Mouse (Mus musculus): Measurements from ENCODE around the gene Hsf2bp. TPM values are rescaled to one million over a fixed set of nuclear protein-coding genes. Genes with fewer than 3 reads are reported as not detected.

The Hsf2bp gene
- polyA plus RNA-seq, 1 experiment from 2014 or later = 0.64 TPM

GRCm38 (mm10) chr17:32048351-32048750 is 12.2 kb upstream of the Hsf2bp start:
- no peak for ATAC-seq (replicated peaks; ENCODE audit: low FRiP score)
- Histone ChIP-seq H3K9ac (ENCODE audit: low read depth, low read length) (no peak overlapping the region), H3K4me3 (ENCODE audit: low read depth, low read length) (no peak overlapping the region), H3K9me3 (ENCODE audit: control insufficient read depth, low read length) (no peaks in the 10 kb centered on the region), H3K36me3 (ENCODE audit: control insufficient read depth, insufficient read depth, low read length) (peaks cover 44% of the 10 kb centered on the region), H3K27me3 (replicated peaks; ENCODE audit: control insufficient read depth, insufficient read depth, low read length) (no peaks in the 10 kb centered on the region), H3K27ac (ENCODE audit: low read depth, low read length) (no peak overlapping the region), H3K4me2 (no peak overlapping the region), H3K4me1 (replicated peaks; ENCODE audit: control insufficient read depth, insufficient read depth, low read length) (no peaks in the 10 kb centered on the region)
- no peak for DNase-seq (ENCODE audit: low spot score)
- WGBS = 87% methylated on average over 5 of the region's 5 CpGs

GRCm38 (mm10) chr17:32046541-32046940 is 10.4 kb upstream of the Hsf2bp start:
- no peaks in the 10 kb centered on the region for H3K27me3 ChIP-seq (replicated peaks; ENCODE audit: control insufficient read depth, insufficient read depth, low read length)
- 91% methylated on average over 5 of the region's 5 CpGs for whole genome bisulfite sequencing
- H3K4me3 ChIP-seq (ENCODE audit: low read depth, low read length) = no peak overlapping the region
- peaks cover 33% of the 10 kb centered on the region for H3K36me3 ChIP-seq (ENCODE audit: control insufficient read depth, insufficient read depth, low read length)
- no peak overlapping the region for H3K4me2 ChIP-seq
- DNase-seq (ENCODE audit: low spot score) (no peak), ATAC-seq (replicated peaks; ENCODE audit: low FRiP score) (no peak)
- H3K9ac ChIP-seq (ENCODE audit: low read depth, low read length) = no peak overlapping the region
- H3K4me1 ChIP-seq (replicated peaks; ENCODE audit: control insufficient read depth, insufficient read depth, low read length) = no peaks in the 10 kb centered on the region
- H3K9me3 ChIP-seq (ENCODE audit: control insufficient read depth, low read length) = no peaks in the 10 kb centered on the region
- H3K27ac ChIP-seq (ENCODE audit: low read depth, low read length) = no peak overlapping the region

- Histone ChIP-seq H3K9ac (ENCODE audit: low read depth, low read length) (no peak overlapping the region), H3K9me3 (ENCODE audit: control insufficient read depth, low read length) (no peaks in the 10 kb centered on the region), H3K4me2 (no peak overlapping the region), H3K4me3 (ENCODE audit: low read depth, low read length) (no peak overlapping the region), H3K36me3 (ENCODE audit: control insufficient read depth, insufficient read depth, low read length) (no peaks in the 10 kb centered on the region), H3K27me3 (replicated peaks; ENCODE audit: control insufficient read depth, insufficient read depth, low read length) (no peaks in the 10 kb centered on the region), H3K27ac (ENCODE audit: low read depth, low read length) (no peak overlapping the region), H3K4me1 (replicated peaks; ENCODE audit: control insufficient read depth, insufficient read depth, low read length) (peaks cover 17% of the 10 kb centered on the region)
- ATAC-seq (replicated peaks; ENCODE audit: low FRiP score) (no peak), DNase-seq (ENCODE audit: low spot score) (no peak)
- 72% methylated on average over 10 of the region's 10 CpGs for WGBS
Measured at GRCm38 (mm10) chr17:32040263-32040662, 4.1 kb upstream of the Hsf2bp start.

GRCm38 (mm10) chr17:32036509-32037438 is 625 bp upstream of the Hsf2bp start:
- H3K4me3 ChIP-seq (ENCODE audit: low read depth, low read length) = peak overlapping the region; percentile 93
- peak; percentile 51 for DNase-seq (ENCODE audit: low spot score)
- H3K27ac ChIP-seq (ENCODE audit: low read depth, low read length) = peak overlapping the region; percentile 70
- peaks cover 17% of the 10 kb centered on the region for H3K4me1 ChIP-seq (replicated peaks; ENCODE audit: control insufficient read depth, insufficient read depth, low read length)
- H3K4me2 ChIP-seq = peak overlapping the region; percentile 90
- WGBS = under 1% methylated on average over 46 of the region's 46 CpGs
- H3K9me3 ChIP-seq (ENCODE audit: control insufficient read depth, low read length) = no peaks in the 10 kb centered on the region
- H3K9ac ChIP-seq (ENCODE audit: low read depth, low read length) = peak overlapping the region; percentile 88
- no peaks in the 10 kb centered on the region for H3K27me3 ChIP-seq (replicated peaks; ENCODE audit: control insufficient read depth, insufficient read depth, low read length)
- H3K36me3 ChIP-seq (ENCODE audit: control insufficient read depth, insufficient read depth, low read length) = no peaks in the 10 kb centered on the region
- ATAC-seq (replicated peaks; ENCODE audit: low FRiP score) = peak; percentile 63

- no peaks in the 10 kb centered on the region for H3K9me3 ChIP-seq (ENCODE audit: control insufficient read depth, low read length)
- ATAC-seq (replicated peaks; ENCODE audit: low FRiP score) (no peak), DNase-seq (ENCODE audit: low spot score) (no peak)
- H3K4me1 ChIP-seq (replicated peaks; ENCODE audit: control insufficient read depth, insufficient read depth, low read length) = peaks cover 17% of the 10 kb centered on the region
- no peaks in the 10 kb centered on the region for H3K27me3 ChIP-seq (replicated peaks; ENCODE audit: control insufficient read depth, insufficient read depth, low read length)
- no peak overlapping the region for H3K4me3 ChIP-seq (ENCODE audit: low read depth, low read length)
- no peak overlapping the region for H3K4me2 ChIP-seq
- WGBS = 85% methylated on average over 23 of the region's 23 CpGs
- no peak overlapping the region for H3K27ac ChIP-seq (ENCODE audit: low read depth, low read length)
- no peak overlapping the region for H3K9ac ChIP-seq (ENCODE audit: low read depth, low read length)
- H3K36me3 ChIP-seq (ENCODE audit: control insufficient read depth, insufficient read depth, low read length) = no peaks in the 10 kb centered on the region
Measured at GRCm38 (mm10) chr17:32034322-32034721, 1.8 kb downstream of the Hsf2bp start.

GRCm38 (mm10) chr17:32031684-32032083 is 4.5 kb downstream of the Hsf2bp start:
- Histone ChIP-seq H3K9ac (ENCODE audit: low read depth, low read length) (no peak overlapping the region), H3K9me3 (ENCODE audit: control insufficient read depth, low read length) (no peaks in the 10 kb centered on the region), H3K27ac (ENCODE audit: low read depth, low read length) (no peak overlapping the region), H3K27me3 (replicated peaks; ENCODE audit: control insufficient read depth, insufficient read depth, low read length) (no peaks in the 10 kb centered on the region), H3K4me1 (replicated peaks; ENCODE audit: control insufficient read depth, insufficient read depth, low read length) (peaks cover 4% of the 10 kb centered on the region; the same call in 1 of the 2 replicates), H3K4me2 (no peak overlapping the region), H3K36me3 (ENCODE audit: control insufficient read depth, insufficient read depth, low read length) (no peaks in the 10 kb centered on the region), H3K4me3 (ENCODE audit: low read depth, low read length) (no peak overlapping the region)
- 60% methylated on average over 7 of the region's 7 CpGs for WGBS
- ATAC-seq (replicated peaks; ENCODE audit: low FRiP score) (no peak), DNase-seq (ENCODE audit: low spot score) (no peak)

- 76% methylated on average over 3 of the region's 3 CpGs for WGBS
- Histone ChIP-seq H3K4me1 (replicated peaks; ENCODE audit: control insufficient read depth, insufficient read depth, low read length) (no peaks in the 10 kb centered on the region), H3K4me3 (ENCODE audit: low read depth, low read length) (no peak overlapping the region), H3K27ac (ENCODE audit: low read depth, low read length) (no peak overlapping the region), H3K9me3 (ENCODE audit: control insufficient read depth, low read length) (no peaks in the 10 kb centered on the region), H3K27me3 (replicated peaks; ENCODE audit: control insufficient read depth, insufficient read depth, low read length) (no peaks in the 10 kb centered on the region), H3K36me3 (ENCODE audit: control insufficient read depth, insufficient read depth, low read length) (no peaks in the 10 kb centered on the region), H3K9ac (ENCODE audit: low read depth, low read length) (no peak overlapping the region), H3K4me2 (no peak overlapping the region)
- no peak for DNase-seq (ENCODE audit: low spot score)
- no peak for ATAC-seq (replicated peaks; ENCODE audit: low FRiP score)
Measured at GRCm38 (mm10) chr17:32028301-32028700, 7.8 kb downstream of the Hsf2bp start.

GRCm38 (mm10) chr17:32027666-32028065 is 8.5 kb downstream of the Hsf2bp start:
- Histone ChIP-seq H3K27me3 (replicated peaks; ENCODE audit: control insufficient read depth, insufficient read depth, low read length) (no peaks in the 10 kb centered on the region), H3K27ac (ENCODE audit: low read depth, low read length) (no peak overlapping the region), H3K4me1 (replicated peaks; ENCODE audit: control insufficient read depth, insufficient read depth, low read length) (no peaks in the 10 kb centered on the region), H3K9me3 (ENCODE audit: control insufficient read depth, low read length) (no peaks in the 10 kb centered on the region), H3K4me3 (ENCODE audit: low read depth, low read length) (no peak overlapping the region), H3K9ac (ENCODE audit: low read depth, low read length) (no peak overlapping the region), H3K4me2 (no peak overlapping the region), H3K36me3 (ENCODE audit: control insufficient read depth, insufficient read depth, low read length) (no peaks in the 10 kb centered on the region)
- ATAC-seq (replicated peaks; ENCODE audit: low FRiP score) = no peak
- 27% methylated on average over 3 of the region's 3 CpGs for WGBS
- DNase-seq (ENCODE audit: low spot score) = no peak

- Histone ChIP-seq H3K9me3 (ENCODE audit: control insufficient read depth, low read length) (no peaks in the 10 kb centered on the region), H3K4me3 (ENCODE audit: low read depth, low read length) (no peak overlapping the region), H3K4me1 (replicated peaks; ENCODE audit: control insufficient read depth, insufficient read depth, low read length) (no peaks in the 10 kb centered on the region), H3K4me2 (no peak overlapping the region), H3K27ac (ENCODE audit: low read depth, low read length) (no peak overlapping the region), H3K9ac (ENCODE audit: low read depth, low read length) (no peak overlapping the region), H3K36me3 (ENCODE audit: control insufficient read depth, insufficient read depth, low read length) (no peaks in the 10 kb centered on the region), H3K27me3 (replicated peaks; ENCODE audit: control insufficient read depth, insufficient read depth, low read length) (no peaks in the 10 kb centered on the region)
- WGBS = 11% methylated on average over 2 of the region's 2 CpGs
- DNase-seq (ENCODE audit: low spot score) = no peak
- no peak for ATAC-seq (replicated peaks; ENCODE audit: low FRiP score)
Measured at GRCm38 (mm10) chr17:32025386-32025785, 10.8 kb downstream of the Hsf2bp start.
